Mouse (Mus musculus): ENCODE data around the gene Prpf6. TPM values are rescaled to one million over a fixed set of nuclear protein-coding genes. Genes with fewer than 3 reads are reported as not detected.

Gene Prpf6
- polyA plus RNA-seq, 1 experiment from 2014 or later: 72.9 TPM

- Histone ChIP-seq H3K9ac (no peak within 1 kb of the TSS), H3K36me3 (peaks cover 59% of the 10 kb centered on the region)
Observed at GRCm38 (mm10) chr2:181656734-181657133, 65.1 kb downstream of the Prpf6 start, which contains the start of gene Gm29797. Gene Gm29797, plus strand, starts transcription at chr2:181657034.

DNA sequence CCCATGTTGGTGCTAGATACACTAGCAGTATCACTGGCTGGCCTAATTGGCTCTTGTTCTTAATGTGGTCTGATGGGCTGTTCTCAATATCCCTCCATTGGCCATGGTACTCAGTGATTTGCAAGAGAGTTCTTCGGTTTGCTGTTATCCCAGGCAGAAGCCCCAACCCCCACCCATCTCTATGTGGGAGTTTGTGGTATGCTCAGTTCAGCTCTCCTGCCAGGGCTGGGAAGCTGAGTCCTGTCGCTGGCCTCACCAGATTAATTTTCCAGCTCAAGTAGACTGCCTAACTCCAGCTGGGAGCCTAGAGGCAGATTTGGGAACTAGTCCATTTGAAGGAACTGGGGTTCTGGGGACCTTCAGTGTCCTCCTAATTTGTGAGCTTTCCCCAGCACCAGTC lies 65.8 kb downstream of the Prpf6 start:
- H3K36me3 ChIP-seq: peaks cover 52% of the 10 kb centered on the region
- WGBS: 74% methylated on average over 2 of the region's 2 CpGs
- no peak for ATAC-seq (ENCODE audit: low FRiP score, low read depth)
- no peak overlapping the region for H3K4me3 ChIP-seq
- H3K4me1 ChIP-seq: no peaks in the 10 kb centered on the region; the same call in 1 of the 2 replicates
- H3K27ac ChIP-seq: no peak overlapping the region
- H3K9ac ChIP-seq: no peak overlapping the region
- no peaks in the 10 kb centered on the region for H3K27me3 ChIP-seq (replicated peaks)
- no peak overlapping the region for H3K4me2 ChIP-seq (replicated peaks)
- no peaks in the 10 kb centered on the region for H3K9me3 ChIP-seq

More at GRCm38 (mm10) chr2:181656734-181657133, 65.1 kb downstream of the Prpf6 start, which contains the start of gene Gm29797:
- Histone ChIP-seq H3K27ac (no peak within 1 kb of the TSS), H3K4me2 (replicated peaks) (no peak within 1 kb of the TSS), H3K27me3 (replicated peaks) (no peaks in the 10 kb centered on the region), H3K4me3 (no peak within 1 kb of the TSS), H3K9me3 (no peaks in the 10 kb centered on the region), H3K4me1 (no peaks in the 10 kb centered on the region; the same call in 1 of the 2 replicates)
- no peak for ATAC-seq (ENCODE audit: low FRiP score, low read depth)
- 50% methylated on average over 3 of the region's 3 CpGs for WGBS

- Histone ChIP-seq H3K27ac (no peak overlapping the region), H3K36me3 (peaks cover 41% of the 10 kb centered on the region), H3K9me3 (no peaks in the 10 kb centered on the region), H3K4me3 (no peak overlapping the region), H3K27me3 (replicated peaks) (no peaks in the 10 kb centered on the region), H3K4me1 (no peaks in the 10 kb centered on the region; the same call in 1 of the 2 replicates), H3K9ac (no peak overlapping the region), H3K4me2 (replicated peaks) (no peak overlapping the region)
- no peak for ATAC-seq (ENCODE audit: low FRiP score, low read depth)
- WGBS: 86% methylated on average over 7 of the region's 7 CpGs
Observed at GRCm38 (mm10) chr2:181658528-181658927, 66.9 kb downstream of the Prpf6 start.

DNA sequence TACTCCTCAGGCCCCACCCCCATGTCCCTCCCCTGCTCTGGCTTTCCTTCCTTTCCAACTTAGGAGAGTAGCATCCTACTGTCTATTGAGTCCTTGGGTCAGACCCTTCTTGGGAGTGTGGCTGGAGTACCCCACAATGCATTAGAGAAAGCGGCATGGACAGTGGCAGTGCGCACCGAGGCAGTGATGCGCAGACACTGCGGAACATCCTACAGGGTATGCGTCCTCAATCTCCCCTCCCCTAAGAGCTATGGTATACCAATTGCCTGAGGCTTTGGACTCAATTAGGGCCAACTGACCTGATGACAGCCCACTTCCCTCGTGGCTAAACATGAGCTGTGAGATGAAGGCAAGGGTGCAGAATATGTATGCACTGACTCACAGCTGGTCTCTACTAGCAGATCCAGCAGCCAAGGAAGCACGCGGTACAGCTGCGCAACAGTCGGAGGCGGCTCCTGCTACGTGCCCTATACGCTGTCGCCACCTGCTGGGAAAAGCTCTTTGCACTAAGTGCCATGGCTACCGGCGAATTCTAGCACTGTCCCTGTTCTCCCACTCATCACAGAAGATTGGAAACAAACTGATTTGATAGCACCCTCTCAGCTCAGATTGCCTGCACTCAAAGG lies 67.4 kb downstream of the Prpf6 start:
- H3K27me3 ChIP-seq (replicated peaks): no peaks in the 10 kb centered on the region
- no peak overlapping the region for H3K4me2 ChIP-seq (replicated peaks)
- peaks cover 37% of the 10 kb centered on the region for H3K36me3 ChIP-seq
- H3K9ac ChIP-seq: no peak overlapping the region
- ATAC-seq (ENCODE audit: low FRiP score, low read depth): peak; percentile 54
- H3K4me3 ChIP-seq: no peak overlapping the region
- WGBS: 35% methylated on average over 17 of the region's 17 CpGs
- no peaks in the 10 kb centered on the region for H3K9me3 ChIP-seq
- H3K4me1 ChIP-seq: no peaks in the 10 kb centered on the region; the same call in 1 of the 2 replicates
- H3K27ac ChIP-seq: no peak overlapping the region

DNA sequence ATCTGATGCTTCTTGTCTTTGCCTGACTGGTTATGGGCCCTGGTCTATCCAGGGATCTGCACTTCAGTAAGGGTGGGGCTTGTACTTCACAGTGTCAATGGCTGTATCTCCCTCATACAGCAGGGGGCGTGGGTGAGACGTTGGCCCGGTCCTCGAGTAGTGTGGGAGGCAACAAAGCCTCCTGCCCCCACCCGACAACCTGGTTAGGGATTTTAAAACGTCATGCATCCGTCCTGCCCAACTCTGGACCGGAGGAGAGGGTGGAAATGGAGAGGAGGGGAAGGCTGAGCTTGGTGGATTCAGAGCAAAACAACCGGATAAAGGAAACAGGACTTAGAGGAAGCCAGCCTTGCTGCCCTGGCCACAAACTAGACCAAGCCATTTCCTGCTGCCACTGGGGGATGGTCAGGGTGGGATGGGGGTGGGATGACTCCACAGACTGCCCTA lies 68.0 kb downstream of the Prpf6 start:
- Histone ChIP-seq H3K36me3 (peaks cover 34% of the 10 kb centered on the region), H3K27me3 (replicated peaks) (no peaks in the 10 kb centered on the region), H3K27ac (no peak overlapping the region), H3K9ac (no peak overlapping the region), H3K4me1 (no peaks in the 10 kb centered on the region; the same call in 1 of the 2 replicates), H3K4me3 (no peak overlapping the region), H3K9me3 (no peaks in the 10 kb centered on the region), H3K4me2 (replicated peaks) (no peak overlapping the region)
- ATAC-seq (ENCODE audit: low FRiP score, low read depth): peak; percentile 85
- 12% methylated on average over 9 of the region's 9 CpGs for WGBS

DNA sequence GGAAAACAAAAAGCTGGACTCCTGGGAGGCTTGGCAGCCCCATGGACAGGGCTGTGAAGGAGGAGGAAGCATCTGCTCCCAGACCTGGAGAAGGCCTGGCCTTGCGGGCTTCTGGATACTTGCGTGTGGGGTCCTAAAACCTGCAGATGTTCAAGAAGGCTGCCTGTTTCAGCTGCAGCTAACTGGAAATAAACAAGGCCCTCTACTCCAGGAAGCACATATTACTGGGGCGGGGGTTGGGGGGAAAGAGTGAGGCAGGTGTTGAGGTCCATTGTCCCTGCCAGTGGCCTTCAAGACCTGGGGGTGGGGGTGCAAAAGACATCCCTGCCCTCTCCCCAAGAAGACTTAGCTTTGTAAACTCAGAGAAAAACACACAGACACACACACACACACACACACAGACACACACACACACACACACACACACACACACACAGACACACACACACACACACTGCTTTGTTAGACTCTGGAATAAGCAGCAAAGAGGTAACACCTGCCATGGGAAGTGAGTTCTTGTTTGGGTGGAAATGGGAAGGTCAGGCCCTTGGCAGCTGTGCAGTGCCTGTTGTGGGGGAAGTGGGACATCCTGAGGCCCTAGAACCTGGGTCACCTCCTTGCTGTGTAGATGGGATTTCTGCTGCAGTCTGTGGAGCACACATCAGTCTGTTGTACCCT lies 71.1 kb downstream of the Prpf6 start:
- Histone ChIP-seq H3K9me3 (no peaks in the 10 kb centered on the region), H3K9ac (no peak overlapping the region), H3K4me2 (replicated peaks) (no peak overlapping the region), H3K4me1 (no peaks in the 10 kb centered on the region; the same call in 1 of the 2 replicates), H3K27ac (no peak overlapping the region), H3K4me3 (no peak overlapping the region), H3K27me3 (replicated peaks) (peaks cover 2% of the 10 kb centered on the region; the same call in 1 of the 2 replicates), H3K36me3 (0 out of 2 replicates have a peak, but pooled peaks cover 5% of the 10 kb centered on the region)
- 87% methylated on average over 3 of the region's 3 CpGs for WGBS
- ATAC-seq (ENCODE audit: low FRiP score, low read depth): no peak

- Histone ChIP-seq H3K9me3 (no peaks in the 10 kb centered on the region), H3K4me3 (no peak overlapping the region), H3K27me3 (replicated peaks) (peaks cover 6% of the 10 kb centered on the region; the same call in 1 of the 2 replicates), H3K4me2 (replicated peaks) (no peak overlapping the region), H3K36me3 (0 out of 2 replicates have a peak, but pooled peaks cover under 1% of the 10 kb centered on the region), H3K9ac (no peak overlapping the region), H3K4me1 (no peaks in the 10 kb centered on the region; the same call in 1 of the 2 replicates), H3K27ac (no peak overlapping the region)
- WGBS: 34% methylated on average over 4 of the region's 4 CpGs
- ATAC-seq (ENCODE audit: low FRiP score, low read depth): no peak
Observed at GRCm38 (mm10) chr2:181663298-181663630, 71.6 kb downstream of the Prpf6 start.

DNA sequence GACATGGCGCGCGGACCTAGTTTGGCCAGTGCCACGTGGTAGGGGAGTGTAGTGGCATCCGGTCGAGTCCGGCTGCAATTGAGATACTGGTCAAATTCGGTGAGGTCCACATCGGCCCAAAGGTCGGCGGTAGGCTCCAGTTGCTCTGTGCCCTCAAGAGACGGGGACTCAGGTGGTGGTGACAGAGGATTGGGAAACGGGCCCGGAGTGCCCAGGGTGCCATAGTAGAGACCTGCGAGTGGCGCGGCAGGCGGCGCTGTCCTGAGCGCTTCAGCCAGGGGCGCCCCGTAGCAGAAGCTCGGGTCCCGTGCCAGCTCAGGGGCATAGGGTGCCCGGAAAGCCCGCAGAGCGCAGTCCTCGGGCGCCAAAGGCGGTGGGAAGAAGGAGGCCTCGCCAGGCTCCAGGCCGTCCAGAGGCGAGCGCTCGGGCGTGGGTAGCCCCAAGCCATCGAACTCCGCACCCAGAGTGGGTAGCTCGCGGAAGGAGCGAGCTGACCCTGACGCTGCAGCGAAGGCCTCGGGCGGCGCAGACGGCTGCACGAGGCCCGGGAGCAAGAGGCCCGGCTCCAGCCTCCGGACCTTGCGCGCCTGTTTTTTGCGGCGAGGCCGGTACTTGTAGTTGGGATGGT lies 78.7 kb downstream of the Prpf6 start:
- Histone ChIP-seq H3K36me3 (no peaks in the 10 kb centered on the region), H3K9me3 (no peaks in the 10 kb centered on the region), H3K4me2 (replicated peaks) (peak overlapping the region; percentile 63), H3K27ac (no peak overlapping the region), H3K9ac (peak overlapping the region; percentile 34; the same call in 1 of the 2 replicates), H3K4me1 (peaks cover 25% of the 10 kb centered on the region), H3K4me3 (peak overlapping the region; percentile 25), H3K27me3 (replicated peaks) (peaks cover 65% of the 10 kb centered on the region)
- ATAC-seq (ENCODE audit: low FRiP score, low read depth): no peak
- WGBS: 3% methylated on average over 56 of the region's 56 CpGs

GRCm38 (mm10) chr2:181670913-181671311 lies 79.2 kb downstream of the Prpf6 start:
- Histone ChIP-seq H3K27me3 (replicated peaks) (peaks cover 65% of the 10 kb centered on the region), H3K4me1 (peaks cover 30% of the 10 kb centered on the region), H3K4me3 (peak overlapping the region; percentile 25), H3K4me2 (replicated peaks) (peak overlapping the region; percentile 63), H3K36me3 (no peaks in the 10 kb centered on the region), H3K9ac (peak overlapping the region; percentile 34; the same call in 1 of the 2 replicates), H3K27ac (no peak overlapping the region), H3K9me3 (no peaks in the 10 kb centered on the region)
- no peak for ATAC-seq (ENCODE audit: low FRiP score, low read depth)
- 1% methylated on average over 41 of the region's 41 CpGs for WGBS

DNA sequence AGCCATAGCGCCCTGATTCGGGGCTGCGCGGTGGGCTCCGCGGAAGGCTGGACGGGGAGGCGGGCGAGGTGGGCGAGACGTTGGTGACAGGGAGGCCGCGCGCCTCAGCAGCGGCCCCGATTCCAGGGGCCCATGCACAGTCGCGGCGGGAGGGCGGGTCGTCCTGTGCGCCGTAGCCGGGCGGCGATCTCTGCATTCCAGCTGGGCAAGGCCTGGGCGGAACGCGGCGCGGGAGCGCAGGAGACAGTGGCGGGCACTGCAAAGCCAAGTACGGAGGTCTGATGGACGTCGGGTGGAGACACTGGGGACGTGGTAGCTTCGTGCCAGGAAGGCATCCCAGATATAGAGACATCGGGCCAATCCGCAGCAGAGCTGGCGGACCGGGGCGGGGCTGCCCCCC lies 79.7 kb downstream of the Prpf6 start, which contains the start of gene Sox18:
Gene Sox18 (minus strand): TSS at position 315 of the 400 bp plus-strand sequence.
- H3K4me3 ChIP-seq: peak within 1 kb of the TSS; percentile 25
- peak within 1 kb of the TSS; percentile 63 for H3K4me2 ChIP-seq (replicated peaks)
- no peaks in the 10 kb centered on the region for H3K36me3 ChIP-seq
- no peaks in the 10 kb centered on the region for H3K9me3 ChIP-seq
- H3K27me3 ChIP-seq (replicated peaks): peaks cover 65% of the 10 kb centered on the region
- ATAC-seq (ENCODE audit: low FRiP score, low read depth): no peak
- H3K27ac ChIP-seq: no peak within 1 kb of the TSS
- peaks cover 33% of the 10 kb centered on the region for H3K4me1 ChIP-seq
- WGBS: under 1% methylated on average over 43 of the region's 43 CpGs
- peak within 1 kb of the TSS; percentile 34; the same call in 1 of the 2 replicates for H3K9ac ChIP-seq

GRCm38 (mm10) chr2:181671984-181672383 lies 80.3 kb downstream of the Prpf6 start:
- H3K4me2 ChIP-seq (replicated peaks): no peak overlapping the region
- no peak for ATAC-seq (ENCODE audit: low FRiP score, low read depth)
- 30% methylated on average over 7 of the region's 7 CpGs for WGBS
- no peak overlapping the region for H3K27ac ChIP-seq
- H3K9me3 ChIP-seq: no peaks in the 10 kb centered on the region
- no peaks in the 10 kb centered on the region for H3K36me3 ChIP-seq
- no peak overlapping the region for H3K4me3 ChIP-seq
- H3K27me3 ChIP-seq (replicated peaks): peaks cover 65% of the 10 kb centered on the region
- H3K4me1 ChIP-seq: peaks cover 35% of the 10 kb centered on the region
- H3K9ac ChIP-seq: no peak overlapping the region

DNA sequence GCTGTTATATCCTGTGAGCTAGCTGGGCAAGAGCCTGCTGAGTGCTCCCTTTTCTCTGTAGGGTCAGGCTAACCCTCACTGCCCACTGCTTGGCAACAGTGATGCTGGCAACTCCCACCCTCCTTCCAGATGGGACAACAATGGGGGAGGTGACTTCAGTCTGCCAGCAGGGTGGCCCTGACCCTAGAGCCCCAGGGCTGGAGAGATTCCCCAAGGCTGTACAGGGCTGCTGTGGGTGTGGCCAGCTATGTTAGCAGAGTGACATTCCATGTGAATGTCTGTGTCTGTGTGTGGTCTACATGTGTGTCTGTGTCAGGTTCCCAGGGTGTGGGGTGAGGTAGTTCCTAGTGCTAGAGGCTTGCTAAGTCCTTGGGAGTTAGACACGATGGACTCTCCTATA lies 81.8 kb downstream of the Prpf6 start:
- no peak overlapping the region for H3K4me3 ChIP-seq
- no peak overlapping the region for H3K4me2 ChIP-seq (replicated peaks)
- no peak for ATAC-seq (ENCODE audit: low FRiP score, low read depth)
- H3K9ac ChIP-seq: no peak overlapping the region
- WGBS: 49% methylated on average over 1 of the region's 1 CpGs
- H3K27ac ChIP-seq: no peak overlapping the region
- no peaks in the 10 kb centered on the region for H3K9me3 ChIP-seq
- peaks cover 59% of the 10 kb centered on the region for H3K27me3 ChIP-seq (replicated peaks)
- peaks cover 36% of the 10 kb centered on the region for H3K4me1 ChIP-seq
- no peaks in the 10 kb centered on the region for H3K36me3 ChIP-seq

Data from neural tube, embryonic 12.5 days (tissue).